Mouse (Mus musculus): Measurements from ENCODE around the gene Chst10. TPM values are rescaled to one million over a fixed set of nuclear protein-coding genes. Genes with fewer than 3 reads are reported as not detected.

Chst10 gene
- 24.0 and 25.5 TPM in 2 replicates for polyA plus RNA-seq (2015; fragmentation: Nextera tagmentation; extraction: Ambion mirVana)

- DNase-seq (ENCODE audit: low spot score): peak; percentile 96
Measured at GRCm38 (mm10) chr1:38897431-38898248, at the start of gene Chst10. Gene Chst10, minus strand, starts transcription at chr1:38898161.

- peak; percentile 10 for DNase-seq (ENCODE audit: low spot score)
Measured at GRCm38 (mm10) chr1:38939608-38940007, 41.6 kb upstream of the Chst10 start.

GRCm38 (mm10) chr1:38938849-38939248 lies 40.9 kb upstream of the Chst10 start, which contains the start of gene Nms:
Gene Nms, plus strand, starts transcription at chr1:38939149.
- DNase-seq (ENCODE audit: low spot score): no peak

- DNase-seq (ENCODE audit: low spot score): peak; percentile 70
Measured at GRCm38 (mm10) chr1:38936780-38937179, 38.8 kb upstream of the Chst10 start.

- DNase-seq (ENCODE audit: low spot score): peak; percentile 43
Measured at GRCm38 (mm10) chr1:38934668-38935067, 36.7 kb upstream of the Chst10 start.

GRCm38 (mm10) chr1:38930767-38931166 lies 32.8 kb upstream of the Chst10 start:
- DNase-seq (ENCODE audit: low spot score): no peak

- no peak for DNase-seq (ENCODE audit: low spot score)
Measured at GRCm38 (mm10) chr1:38929468-38929867, 31.5 kb upstream of the Chst10 start.

- DNase-seq (ENCODE audit: low spot score): no peak
Measured at GRCm38 (mm10) chr1:38928996-38929395, 31.0 kb upstream of the Chst10 start.

- no peak for DNase-seq (ENCODE audit: low spot score)
Measured at GRCm38 (mm10) chr1:38903985-38904384, 6.0 kb upstream of the Chst10 start.

- DNase-seq (ENCODE audit: low spot score): no peak
Measured at GRCm38 (mm10) chr1:38902571-38902970, 4.6 kb upstream of the Chst10 start.

- DNase-seq (ENCODE audit: low spot score): no peak
Measured at GRCm38 (mm10) chr1:38893081-38893480, 4.9 kb downstream of the Chst10 start.

GRCm38 (mm10) chr1:38891444-38891843 lies 6.5 kb downstream of the Chst10 start:
- no peak for DNase-seq (ENCODE audit: low spot score)

- no peak for DNase-seq (ENCODE audit: low spot score)
Measured at GRCm38 (mm10) chr1:38888803-38889202, 9.2 kb downstream of the Chst10 start.

- no peak for DNase-seq (ENCODE audit: low spot score)
Measured at GRCm38 (mm10) chr1:38887011-38887410, 10.9 kb downstream of the Chst10 start.

GRCm38 (mm10) chr1:38886602-38887001 lies 11.4 kb downstream of the Chst10 start:
- no peak for DNase-seq (ENCODE audit: low spot score)

- DNase-seq (ENCODE audit: low spot score): peak; percentile 71
Measured at GRCm38 (mm10) chr1:38885956-38886355, 12.0 kb downstream of the Chst10 start.

GRCm38 (mm10) chr1:38883766-38884165 lies 14.2 kb downstream of the Chst10 start:
- peak; percentile 87 for DNase-seq (ENCODE audit: low spot score)

GRCm38 (mm10) chr1:38882746-38883145 lies 15.2 kb downstream of the Chst10 start:
- no peak for DNase-seq (ENCODE audit: low spot score)

- no peak for DNase-seq (ENCODE audit: low spot score)
Measured at GRCm38 (mm10) chr1:38881366-38881765, 16.6 kb downstream of the Chst10 start.

- peak; percentile 58 for DNase-seq (ENCODE audit: low spot score)
Measured at GRCm38 (mm10) chr1:38876671-38877382, 21.1 kb downstream of the Chst10 start.

- DNase-seq (ENCODE audit: low spot score): no peak
Measured at GRCm38 (mm10) chr1:38873911-38874310, 24.1 kb downstream of the Chst10 start.

- no peak for DNase-seq (ENCODE audit: low spot score)
Measured at GRCm38 (mm10) chr1:38871834-38872233, 26.1 kb downstream of the Chst10 start.
